ENCODE assay signal across 18 mouse cellular contexts in genomic region chr16:45615944-45616343, GRCm38 (mm10). TPM values are rescaled to one million over a fixed set of nuclear protein-coding genes. Genes with fewer than 3 reads are reported as not detected.
"Had no signal": no experiment of that assay in that cellular context is flagged by ENCODE, and none has a peak within 500 bp of the region (broad histone marks: within the 10 kb centered on the region; RNA-seq: fewer than 3 reads in every experiment).

No protein-coding gene starts in this region.

- H3K4me3 ChIP-seq: megakaryocyte, embryonic 14.5 days; midbrain, embryonic 13.5 days; midbrain, embryonic 15.5 days; neural tube, embryonic 12.5 days; stomach, embryonic 15.5 days had no signal

- DNase-seq: lung, adult 18-20 months; lung, embryonic 14.5 days; lung, postnatal 10 days; right cerebral cortex, postnatal 14 days; thymus, adult 18-20 months; thymus, postnatal 14 days; thymus, postnatal 36 days had no signal

- H3K4me2 ChIP-seq: lung, embryonic 14.5 days; midbrain, embryonic 11.5 days; midbrain, embryonic 13.5 days; midbrain, embryonic 15.5 days; neural tube, embryonic 12.5 days; stomach, embryonic 15.5 days had no signal

- H3K4me1 ChIP-seq: midbrain, embryonic 13.5 days; midbrain, embryonic 15.5 days; neural tube, embryonic 12.5 days; stomach, embryonic 15.5 days had no signal

- H3K27ac ChIP-seq: macrophage; midbrain, embryonic 13.5 days; midbrain, embryonic 15.5 days; neural tube, embryonic 12.5 days; stomach, embryonic 15.5 days had no signal

- H3K36me3 ChIP-seq: midbrain, embryonic 13.5 days; midbrain, embryonic 15.5 days; neural tube, embryonic 12.5 days; stomach, embryonic 15.5 days had no signal

- H3K27me3 ChIP-seq: megakaryocyte, embryonic 14.5 days; midbrain, embryonic 13.5 days; midbrain, embryonic 15.5 days; neural tube, embryonic 12.5 days; stomach, embryonic 15.5 days had no signal

- H3K9me3 ChIP-seq: megakaryocyte, embryonic 14.5 days; midbrain, embryonic 13.5 days; midbrain, embryonic 15.5 days; neural tube, embryonic 12.5 days; stomach, embryonic 15.5 days had no signal

- H3K9ac ChIP-seq: lung, embryonic 14.5 days; midbrain, embryonic 13.5 days; midbrain, embryonic 15.5 days; neural tube, embryonic 12.5 days; stomach, embryonic 15.5 days had no signal

- ATAC-seq: midbrain, embryonic 13.5 days; midbrain, embryonic 15.5 days had no signal

RNA-seq across cellular contexts. Expression of gene Gcsam, which starts 5.8 kb away (rescaled TPM):
- total RNA-seq: midbrain, postnatal 0 days; monocyte, adult 5-6 weeks had no signal
- polyA plus RNA-seq: midbrain, embryonic 11.5 days; midbrain, embryonic 13.5 days; midbrain, embryonic 15.5 days; midbrain, postnatal 0 days; neural tube, embryonic 14.5 days had no signal

RNA-seq across cellular contexts. Expression of gene BC016579, which starts 37.9 kb away (rescaled TPM):
- total RNA-seq: midbrain, postnatal 0 days; monocyte, adult 5-6 weeks; neutrophil, adult 5-6 weeks had no signal
- polyA plus RNA-seq: macrophage; midbrain, embryonic 15.5 days; midbrain, postnatal 0 days had no signal
